Mouse (Mus musculus) frontal cortex, postnatal 14 days (tissue): Measurements from ENCODE around the gene Pom121l12.

Experiments used
- DNase-seq, 2 experiments: peaks; one replicate each; pipeline ENCODE4 v3.0.0; 2022; ENCODE audit warnings: low spot score in 2 of 2

The Pom121l12 gene

GRCm38 (mm10) chr11:14598976-14599375 lies at the start of gene Pom121l12:
Pom121l12 (plus strand) TSS chr11:14599276.
- no peak for DNase-seq

GRCm38 (mm10) chr11:14611859-14612258 lies 12.8 kb downstream of the Pom121l12 start:
- DNase-seq, result no peak
